Mouse (Mus musculus): ENCODE data around the gene Cradd.

DNA sequence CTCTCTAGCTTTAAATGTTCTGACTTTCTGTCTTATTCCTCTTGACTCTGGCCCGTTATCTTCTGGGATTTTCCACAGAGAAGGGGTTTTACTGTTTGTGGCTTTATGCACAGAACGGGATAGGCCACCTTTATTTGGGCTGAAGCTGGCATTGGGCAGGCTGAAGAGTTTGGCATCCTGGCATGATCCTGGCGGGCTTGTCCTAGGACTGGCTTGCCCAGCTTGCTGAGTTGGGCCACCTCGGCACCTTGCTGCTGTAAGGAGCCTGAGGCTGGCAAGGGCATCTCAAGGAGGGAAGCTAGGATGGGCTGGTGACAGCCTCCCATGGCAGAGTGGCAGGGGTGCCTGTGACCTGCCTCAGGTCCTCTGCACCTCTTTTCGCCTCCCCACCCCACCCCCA lies 55.6 kb downstream of the Cradd start:
- TF ChIP-seq TAL1 (IDR thresholded peaks at IDR 0.05; ENCODE audit: low read length): no peak
- no peak for TF ChIP-seq GATA1 (IDR thresholded peaks at IDR 0.05; ENCODE audit: low read length)
